In genomic region chr4:23983452-23983805, GRCm38 (mm10) we compare ENCODE assay signal across 8 mouse cellular contexts.
DNase-seq lines count a peak whose midpoint lies in the region; ATAC-seq and TF ChIP-seq lines count a peak whose summit lies in the region.

No protein-coding gene starts in this region.

- TF ChIP-seq EP300 in heart, adult 2 months (IDR thresholded peaks at IDR 0.05; ENCODE audit: insufficient read depth, low read depth, low read length) = no peak

- no peak for DNase-seq in heart, adult 2 months
- DNase-seq in R1 (ENCODE audit: low read depth, low spot score) = peak; percentile 4
- no peak for DNase-seq in layer of hippocampus, adult 8-10 months (ENCODE audit: low spot score in 2 of 2)
- no peak for DNase-seq in thymus, postnatal 25 days
- DNase-seq in testis, postnatal 14 days (ENCODE audit: low spot score) = no peak

- H3K9me3 ChIP-seq in heart, embryonic 13.5 days = no peaks in the 10 kb centered on the region
- H3K9me3 ChIP-seq in hindbrain, embryonic 13.5 days = no peaks in the 10 kb centered on the region
- no peaks in the 10 kb centered on the region for H3K9me3 ChIP-seq in midbrain, embryonic 16.5 days (replicated peaks; ENCODE audit: control insufficient read depth, low read length, poor library complexity, severe bottlenecking)

- WGBS in heart, embryonic 13.5 days = 3% methylated on average over 8 of the region's 8 CpGs
- WGBS in heart, adult 2 months = 9% methylated on average over 8 of the region's 8 CpGs
- WGBS in hindbrain, embryonic 13.5 days = 3% methylated on average over 8 of the region's 8 CpGs
- WGBS in midbrain, embryonic 16.5 days = 1% methylated on average over 8 of the region's 8 CpGs

- no peaks in the 10 kb centered on the region for H3K79me2 ChIP-seq in heart, adult 2 months (replicated peaks; ENCODE audit: control insufficient read depth, insufficient read depth, low read length)

- no peak overlapping the region for H3K27ac ChIP-seq in heart, embryonic 13.5 days (replicated peaks)
- H3K27ac ChIP-seq in heart, adult 2 months = no peak overlapping the region
- peak overlapping the region; percentile 87 for H3K27ac ChIP-seq in hindbrain, embryonic 13.5 days
- peak overlapping the region; percentile 88 for H3K27ac ChIP-seq in midbrain, embryonic 16.5 days (ENCODE audit: low read length)

- intact Hi-C loops in heart, adult 2 months (cut with DNase I) = no loop called here

- no peak for TF ChIP-seq POLR2A in heart, adult 2 months (IDR thresholded peaks at IDR 0.05; ENCODE audit: insufficient read depth, low read depth, low read length)

- no peak for ATAC-seq in heart, embryonic 13.5 days (ENCODE audit: extremely low read depth, insufficient number of reproducible peaks, low FRiP score, low TSS enrichment)
- peak; percentile 83 for ATAC-seq in hindbrain, embryonic 13.5 days (ENCODE audit: low FRiP score)
- ATAC-seq in midbrain, embryonic 16.5 days = peak; percentile 92

- H3K4me2 ChIP-seq in heart, embryonic 13.5 days = peak overlapping the region; percentile 65
- peak overlapping the region; percentile 51 for H3K4me2 ChIP-seq in hindbrain, embryonic 13.5 days
- H3K4me2 ChIP-seq in midbrain, embryonic 16.5 days (ENCODE audit: low read length) = peak overlapping the region; percentile 50

- peaks cover 9% of the 10 kb centered on the region for H3K4me1 ChIP-seq in heart, embryonic 13.5 days
- no peaks in the 10 kb centered on the region for H3K4me1 ChIP-seq in heart, adult 2 months (ENCODE audit: control insufficient read depth, insufficient read depth, low read length)
- peaks cover 14% of the 10 kb centered on the region for H3K4me1 ChIP-seq in hindbrain, embryonic 13.5 days (replicated peaks)
- H3K4me1 ChIP-seq in midbrain, embryonic 16.5 days (ENCODE audit: control insufficient read depth, insufficient read depth, low read length) = peaks cover 8% of the 10 kb centered on the region

- no peaks in the 10 kb centered on the region for H3K36me3 ChIP-seq in heart, embryonic 13.5 days
- H3K36me3 ChIP-seq in heart, adult 2 months (ENCODE audit: control insufficient read depth, insufficient read depth, low read length) = no peaks in the 10 kb centered on the region
- H3K36me3 ChIP-seq in hindbrain, embryonic 13.5 days = no peaks in the 10 kb centered on the region
- no peaks in the 10 kb centered on the region for H3K36me3 ChIP-seq in midbrain, embryonic 16.5 days (ENCODE audit: control insufficient read depth, insufficient read depth, low read length)

- peak overlapping the region; percentile 17; the same call in 1 of the 2 replicates for H3K9ac ChIP-seq in heart, embryonic 13.5 days
- H3K9ac ChIP-seq in heart, adult 2 months (ENCODE audit: low read depth, low read length) = no peak overlapping the region
- H3K9ac ChIP-seq in hindbrain, embryonic 13.5 days = peak overlapping the region; percentile 60
- H3K9ac ChIP-seq in midbrain, embryonic 16.5 days (ENCODE audit: low read depth, low read length) = peak overlapping the region; percentile 58; the same call in 1 of the 2 replicates

- peak overlapping the region; percentile 40 for H3K4me3 ChIP-seq in heart, embryonic 13.5 days
- H3K4me3 ChIP-seq in heart, adult 2 months = no peak overlapping the region
- H3K4me3 ChIP-seq in hindbrain, embryonic 13.5 days = peak overlapping the region; percentile 24
- 0 out of 2 replicates have a peak overlapping the region, but pooled peaks have one; percentile 12 for H3K4me3 ChIP-seq in midbrain, embryonic 16.5 days (ENCODE audit: low read depth, low read length)

- no peaks in the 10 kb centered on the region for H3K27me3 ChIP-seq in heart, embryonic 13.5 days (replicated peaks)
- no peaks in the 10 kb centered on the region for H3K27me3 ChIP-seq in heart, adult 2 months (ENCODE audit: control insufficient read depth, insufficient read depth, low read length)
- H3K27me3 ChIP-seq in hindbrain, embryonic 13.5 days = no peaks in the 10 kb centered on the region
- no peaks in the 10 kb centered on the region for H3K27me3 ChIP-seq in midbrain, embryonic 16.5 days (ENCODE audit: control insufficient read depth, insufficient read depth, low read depth, low read length)

- no peak for TF ChIP-seq CTCF in heart, adult 2 months (IDR thresholded peaks at IDR 0.05)

Comparison
In these comparisons a context has a peak if more than half of its experiments do, and no peak if none do; other contexts are left out.
1. H3K27ac ChIP-seq: peak in hindbrain, embryonic 13.5 days (single experiment) and midbrain, embryonic 16.5 days (single experiment); none in heart, embryonic 13.5 days (single experiment) and heart, adult 2 months (single experiment).
2. Peak in every context shown above with its lines, with median percentiles within 50 percentile points of each other: H3K4me2 ChIP-seq.